Mouse (Mus musculus) Muller cell, postnatal 12 days (primary cell): ENCODE results near the gene Jak1.
A peak's percentile ranks its signal among the peaks of the same experiment; 100 is the strongest.

Experiments used
- DNase-seq: peaks from one replicate; pipeline ENCODE4 v3.0.0-alpha.2; 2015; ENCODE audit errors: inconsistent ontology term

Gene Jak1

GRCm38 (mm10) chr4:101264741-101265513, at the start of gene Jak1:
Gene Jak1 (minus strand): TSS chr4:101265282.
- peak; percentile 99 for DNase-seq

- no peak for DNase-seq
Observed at GRCm38 (mm10) chr4:101312055-101312454, 47.0 kb upstream of the Jak1 start.

GRCm38 (mm10) chr4:101308166-101308565, 43.1 kb upstream of the Jak1 start:
- DNase-seq, result no peak

GRCm38 (mm10) chr4:101307286-101307685, 42.2 kb upstream of the Jak1 start:
- no peak for DNase-seq

- peak; percentile 49 for DNase-seq
Observed at GRCm38 (mm10) chr4:101306132-101306915, 41.2 kb upstream of the Jak1 start.

- no peak for DNase-seq
Observed at GRCm38 (mm10) chr4:101305126-101305525, 40.0 kb upstream of the Jak1 start.

GRCm38 (mm10) chr4:101304114-101304513, 39.0 kb upstream of the Jak1 start:
- no peak for DNase-seq

GRCm38 (mm10) chr4:101300392-101300910, 35.4 kb upstream of the Jak1 start:
- DNase-seq, result no peak

- no peak for DNase-seq
Observed at GRCm38 (mm10) chr4:101298311-101298990, 33.4 kb upstream of the Jak1 start.

GRCm38 (mm10) chr4:101296836-101297235, 31.8 kb upstream of the Jak1 start:
- DNase-seq, result no peak

GRCm38 (mm10) chr4:101295788-101296187, 30.7 kb upstream of the Jak1 start:
- DNase-seq, result no peak

GRCm38 (mm10) chr4:101293661-101294060, 28.6 kb upstream of the Jak1 start:
- no peak for DNase-seq

- DNase-seq, result peak; percentile 33
Observed at GRCm38 (mm10) chr4:101292736-101293541, 27.9 kb upstream of the Jak1 start.

- DNase-seq, result peak; percentile 89
Observed at GRCm38 (mm10) chr4:101292028-101292735, 27.1 kb upstream of the Jak1 start.

GRCm38 (mm10) chr4:101288292-101288691, 23.2 kb upstream of the Jak1 start:
- DNase-seq, result no peak

- DNase-seq, result no peak
Observed at GRCm38 (mm10) chr4:101286562-101286961, 21.5 kb upstream of the Jak1 start.

GRCm38 (mm10) chr4:101285906-101286432, 20.9 kb upstream of the Jak1 start:
- no peak for DNase-seq

GRCm38 (mm10) chr4:101283938-101284337, 18.9 kb upstream of the Jak1 start:
- no peak for DNase-seq

GRCm38 (mm10) chr4:101282237-101282636, 17.2 kb upstream of the Jak1 start:
- DNase-seq, result no peak

- DNase-seq, result no peak
Observed at GRCm38 (mm10) chr4:101280119-101280518, 15.0 kb upstream of the Jak1 start.
